Mouse (Mus musculus) layer of hippocampus, postnatal 14 days (tissue): Measurements from ENCODE around the gene Ssx2ip. TPM values are rescaled to one million over a fixed set of nuclear protein-coding genes. Genes with fewer than 3 reads are reported as not detected.
"Not testable (repeated sequence)": the region's sequence is repeated elsewhere in the genome, so short reads cannot be mapped to it uniquely, and the experiment has no call there.

Experiments used
- DNase-seq, 2 experiments: peaks; one replicate each; pipeline ENCODE4 v3.0.0; 2021 to 2022; ENCODE audit warnings: low spot score in 2 of 2, mixed read lengths in 1 of 2
- total RNA-seq, 2 experiments: library from RNA; stranded (reverse); gene quantifications; 2 replicates each; pipeline ENCODE4 v1.2.3; 2021

The Ssx2ip gene
- total RNA-seq, 2 experiments from 2014 or later, result 151 to 155 TPM

DNA sequence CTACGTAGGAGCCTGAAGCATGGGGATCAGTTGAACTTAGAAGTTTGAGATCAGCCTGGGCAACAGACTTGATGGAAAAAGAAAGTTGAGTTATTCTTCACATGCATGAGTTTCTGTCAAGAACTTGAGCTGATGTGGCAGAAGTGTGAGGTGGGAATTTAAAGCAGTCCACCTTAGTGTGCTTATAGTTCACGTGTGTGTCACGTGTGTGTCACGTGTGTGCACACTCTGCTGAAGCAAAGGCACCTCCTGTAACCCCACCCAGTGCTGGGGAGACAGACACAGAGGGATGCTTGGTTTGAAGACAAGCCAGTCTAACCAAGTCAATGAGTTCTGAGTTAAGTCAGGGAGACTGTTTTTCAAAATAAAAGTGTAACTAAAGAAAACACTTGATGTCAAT is 6.6 kb upstream of the Ssx2ip start:
- no peak for DNase-seq

DNA sequence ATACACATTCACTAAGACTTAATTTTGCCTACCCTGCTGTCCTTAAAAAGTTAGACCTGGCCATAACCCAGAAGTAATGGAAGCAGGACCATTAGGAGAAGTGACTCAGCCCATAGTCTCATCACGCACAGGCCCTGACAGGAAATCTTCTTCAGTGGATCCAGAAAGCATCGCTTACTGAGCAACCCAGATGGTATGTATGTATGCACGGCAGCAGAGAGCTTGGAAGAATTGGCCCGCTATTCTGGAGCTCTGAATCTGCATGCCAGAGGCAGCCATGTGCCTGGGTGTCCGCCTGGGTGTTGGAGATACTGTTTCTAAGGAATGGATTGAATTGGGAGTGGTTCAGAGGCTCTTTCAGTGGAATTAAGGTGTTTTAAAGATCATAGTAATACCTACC is 5.2 kb upstream of the Ssx2ip start:
- no peak for DNase-seq

DNA sequence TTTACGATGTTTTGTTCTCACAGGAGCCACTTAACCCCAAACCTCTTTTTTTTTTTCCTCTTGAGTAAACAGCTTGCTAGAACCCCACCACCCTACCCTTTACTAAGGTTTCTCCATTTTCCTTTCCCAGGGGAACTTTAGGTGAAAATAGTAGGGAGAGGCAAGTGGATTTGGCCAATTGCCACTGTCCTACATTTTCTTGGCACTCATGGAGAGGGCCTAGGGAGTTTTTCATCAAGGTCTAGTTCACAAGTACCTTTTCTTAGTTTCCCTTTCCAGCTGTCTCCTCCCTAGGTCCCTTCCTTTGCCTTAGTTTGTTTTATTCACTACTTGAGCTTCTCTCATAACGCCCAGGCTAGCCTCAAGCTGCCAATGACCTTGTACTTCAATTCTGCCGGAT is 672 bp upstream of the Ssx2ip start:
- DNase-seq, result no peak

DNA sequence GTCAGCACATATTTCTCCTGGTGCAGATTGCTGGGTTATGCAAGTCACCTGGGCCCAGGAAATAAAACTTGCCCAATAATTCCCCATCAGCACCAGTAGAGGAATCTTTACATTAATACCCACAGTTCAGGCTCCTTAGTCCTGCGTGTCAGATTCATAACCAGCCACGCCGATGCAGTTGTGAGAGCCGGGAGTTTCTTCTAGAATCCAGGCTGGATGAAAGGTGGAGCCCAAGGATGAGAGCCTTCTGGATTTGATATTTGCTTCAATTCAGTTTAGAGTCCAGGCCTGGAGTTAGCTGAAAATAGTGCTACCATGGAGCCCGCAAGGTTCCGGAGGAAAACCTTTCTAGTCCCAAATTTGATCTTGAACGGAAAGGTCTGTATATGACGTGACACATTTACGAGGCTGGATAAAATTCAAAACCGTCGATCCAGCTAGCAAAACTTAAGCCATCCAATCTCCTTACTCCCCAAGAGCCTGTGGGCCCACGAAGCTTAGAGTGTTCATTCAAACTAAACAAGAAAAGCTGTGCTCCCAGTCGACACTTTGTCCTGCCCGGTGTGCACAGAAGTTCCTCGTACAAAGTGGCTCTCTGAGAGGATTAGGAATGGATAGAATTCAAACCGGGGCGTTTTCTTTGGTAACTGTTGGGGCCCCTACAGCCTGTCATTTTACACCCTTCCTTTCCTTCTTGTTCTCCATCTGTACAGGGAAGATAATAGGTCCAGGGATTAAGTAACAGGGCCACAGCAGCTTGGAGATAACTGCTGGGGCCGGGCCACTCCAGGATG is 968 bp downstream of the Ssx2ip start:
- DNase-seq, result no peak

DNA sequence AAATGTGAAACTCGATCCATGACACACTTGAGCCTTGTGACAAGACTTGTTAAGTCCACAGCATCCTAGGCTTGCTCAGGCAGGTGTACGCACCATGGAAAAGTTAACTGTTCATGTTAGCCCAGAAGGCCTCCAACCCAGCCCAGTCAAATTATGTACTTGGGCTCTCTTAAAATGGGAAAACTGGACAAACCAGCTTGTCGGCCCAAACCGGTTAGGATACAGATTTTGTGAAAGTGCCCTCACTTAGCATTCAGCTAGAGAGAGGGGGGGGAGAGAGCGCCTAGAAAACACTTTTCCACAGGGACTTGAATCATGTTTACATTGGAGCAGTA is 1.5 kb downstream of the Ssx2ip start:
- no peak for DNase-seq

DNA sequence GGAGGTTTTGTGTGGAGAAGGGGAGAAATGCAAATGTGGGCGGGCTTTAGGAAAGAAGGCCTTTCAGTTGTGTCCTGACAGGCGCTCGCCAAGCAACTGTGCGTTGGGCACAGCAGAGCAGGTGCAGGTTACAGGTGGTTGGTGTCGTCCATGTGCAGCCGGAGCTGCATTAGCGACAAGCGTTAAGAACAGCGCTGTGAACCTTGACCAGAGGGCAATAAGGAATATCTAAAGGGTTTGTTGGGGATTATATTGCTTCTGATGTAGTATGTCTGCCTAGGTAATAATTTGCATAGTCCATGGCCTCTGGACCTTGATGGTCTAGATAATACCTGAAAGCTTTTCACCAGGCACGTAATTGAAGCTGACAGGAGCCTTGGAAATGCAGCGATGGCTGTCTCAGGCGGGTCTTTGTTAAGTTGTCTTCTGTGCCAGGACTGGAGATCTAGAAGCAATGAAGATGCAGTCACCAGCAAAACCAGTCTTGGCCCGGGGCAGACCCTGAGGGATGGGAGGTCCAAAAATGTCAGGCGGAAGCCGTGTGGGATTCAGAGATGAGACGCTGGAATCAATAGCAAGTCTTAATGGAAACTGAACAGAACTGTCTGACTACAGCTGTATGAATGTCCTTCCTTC is 2.8 kb downstream of the Ssx2ip start:
- no peak for DNase-seq

DNA sequence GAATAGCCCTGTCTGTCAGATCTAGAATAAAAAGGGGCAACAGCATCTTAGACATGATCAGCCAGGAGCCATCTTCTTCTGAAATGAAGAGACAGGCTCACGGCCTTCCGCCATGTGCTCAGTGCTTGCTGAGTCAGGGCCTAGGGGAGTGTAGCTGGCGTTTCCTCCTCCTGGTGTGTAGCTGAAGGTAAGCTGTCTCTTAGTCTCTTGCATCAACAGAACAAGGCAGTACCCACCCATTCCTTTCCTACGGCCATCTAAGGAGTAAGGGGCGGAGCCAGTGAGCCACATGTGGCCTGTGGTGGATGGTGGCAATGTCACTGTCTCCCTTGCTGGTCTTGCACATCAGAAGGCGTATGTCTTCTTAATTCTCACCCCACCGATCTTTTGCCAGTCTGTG is 5.7 kb downstream of the Ssx2ip start:
- DNase-seq, result no peak

DNA sequence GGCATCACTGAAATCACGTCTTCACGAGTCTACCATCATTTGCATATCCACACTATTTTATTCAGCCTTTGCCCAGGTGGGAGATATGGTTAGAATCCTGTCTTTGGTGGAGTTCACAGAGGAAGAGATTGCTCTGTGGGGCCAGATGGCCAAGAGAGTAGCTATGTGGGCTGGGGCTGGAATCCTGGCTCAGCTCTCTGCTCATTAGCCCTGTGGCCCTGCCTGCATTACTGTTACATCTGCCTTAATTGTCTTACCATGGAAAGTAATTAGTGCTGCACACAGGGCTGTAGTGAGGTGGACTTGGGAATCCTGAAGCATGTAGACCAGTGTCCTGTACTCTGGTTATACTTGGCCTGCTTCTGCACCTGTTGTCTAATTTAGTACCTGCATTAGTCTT is 7.6 kb downstream of the Ssx2ip start:
- no peak for DNase-seq

DNA sequence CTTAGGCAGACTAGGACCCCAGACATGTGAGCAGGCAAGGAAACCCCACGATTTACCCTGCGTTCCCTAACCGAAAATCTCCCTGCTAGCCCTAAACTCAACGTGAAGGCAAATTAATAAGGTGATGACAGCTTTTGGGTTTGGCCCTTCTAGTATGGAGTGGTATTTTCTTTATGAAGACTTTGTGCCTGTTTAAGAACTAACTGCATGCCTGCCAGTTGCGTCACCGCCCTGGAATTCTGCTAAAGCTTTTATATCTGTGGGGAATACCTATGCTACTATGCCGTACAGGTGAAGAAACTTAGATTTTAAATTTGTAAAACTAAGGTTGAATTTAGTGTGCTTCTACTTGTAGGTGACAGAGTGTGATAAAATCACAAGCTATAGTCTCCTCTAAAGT is 8.0 kb downstream of the Ssx2ip start:
- no peak for DNase-seq

DNA sequence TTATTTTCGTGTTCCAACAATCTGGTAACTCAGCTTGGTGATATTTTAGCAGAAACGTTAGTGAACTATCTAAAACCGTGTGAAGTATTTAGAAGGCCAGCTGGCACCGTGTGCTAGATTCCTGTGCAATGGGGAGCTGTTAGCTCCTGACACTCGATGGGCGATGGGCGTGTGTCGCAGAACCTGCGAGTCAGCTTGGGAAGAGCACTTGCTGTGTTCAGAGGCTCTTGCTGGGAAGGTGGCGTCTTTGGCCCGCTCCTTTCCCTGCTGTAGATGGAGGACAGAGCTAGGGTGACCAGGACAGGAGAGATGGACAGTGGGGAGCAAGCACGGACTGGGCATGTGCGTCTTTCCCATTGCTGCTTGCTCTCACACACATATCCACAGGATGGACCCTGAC is 8.6 kb downstream of the Ssx2ip start:
- peak in 1 of 2 experiments; percentile 49 for DNase-seq

DNA sequence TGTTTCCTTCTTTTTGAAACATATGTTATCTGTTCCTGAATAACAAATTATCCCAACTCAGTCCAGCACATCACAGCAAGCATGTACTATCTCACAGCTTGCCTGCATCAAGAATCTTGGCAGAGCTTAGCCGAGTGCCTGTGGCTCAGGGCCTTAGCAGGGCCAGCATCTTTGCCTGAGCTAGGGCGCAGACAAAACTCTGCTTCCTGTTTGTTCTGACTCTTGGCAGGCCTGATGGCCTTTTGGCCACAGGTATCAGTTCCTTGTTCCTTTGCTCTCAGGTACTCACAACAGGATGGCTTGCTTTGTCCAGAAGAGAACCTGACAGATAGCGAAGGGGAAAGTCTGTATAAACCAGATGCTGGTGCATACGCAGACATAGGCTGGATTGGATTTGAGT is 9.6 kb downstream of the Ssx2ip start:
- DNase-seq, result no peak

DNA sequence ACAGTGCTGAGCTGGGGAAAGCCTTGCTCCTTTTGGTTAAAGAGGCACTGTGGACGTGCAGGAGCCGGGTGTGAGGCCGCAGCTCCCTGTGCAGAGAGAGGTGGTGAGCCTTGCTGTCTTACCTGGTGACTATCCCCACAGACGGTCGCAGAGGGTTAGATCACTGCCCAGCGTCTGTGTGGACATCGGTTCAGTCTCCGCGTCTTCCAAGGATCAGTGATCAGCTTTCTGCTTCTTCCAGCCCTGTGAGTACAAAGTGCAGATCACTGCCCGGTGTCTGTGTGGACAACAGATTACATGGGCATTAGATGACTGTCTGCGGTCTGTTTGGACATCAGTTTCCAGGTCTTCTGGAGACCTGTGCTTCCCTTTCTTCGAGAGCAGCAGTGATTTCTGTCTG is 10.1 kb downstream of the Ssx2ip start:
- no peak for DNase-seq

DNA sequence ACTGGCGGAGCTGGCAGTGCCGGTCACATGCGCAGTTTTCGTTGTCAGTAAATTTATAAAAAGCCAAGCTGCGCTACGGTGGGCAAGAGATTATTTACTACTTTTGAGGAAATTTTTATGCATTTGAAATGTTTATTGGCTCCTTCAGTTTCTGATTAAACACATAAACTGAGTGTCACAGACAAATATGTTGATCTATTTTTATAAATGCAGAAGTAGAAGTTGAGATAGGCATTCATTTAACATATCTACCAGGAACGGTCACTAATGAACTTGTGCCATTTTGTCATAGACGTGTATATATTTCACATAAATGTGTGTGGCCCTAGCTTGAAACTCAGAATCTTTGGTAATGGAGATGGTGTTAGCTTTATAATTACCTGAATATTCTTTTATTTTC is 13.4 kb downstream of the Ssx2ip start:
- no peak for DNase-seq

DNA sequence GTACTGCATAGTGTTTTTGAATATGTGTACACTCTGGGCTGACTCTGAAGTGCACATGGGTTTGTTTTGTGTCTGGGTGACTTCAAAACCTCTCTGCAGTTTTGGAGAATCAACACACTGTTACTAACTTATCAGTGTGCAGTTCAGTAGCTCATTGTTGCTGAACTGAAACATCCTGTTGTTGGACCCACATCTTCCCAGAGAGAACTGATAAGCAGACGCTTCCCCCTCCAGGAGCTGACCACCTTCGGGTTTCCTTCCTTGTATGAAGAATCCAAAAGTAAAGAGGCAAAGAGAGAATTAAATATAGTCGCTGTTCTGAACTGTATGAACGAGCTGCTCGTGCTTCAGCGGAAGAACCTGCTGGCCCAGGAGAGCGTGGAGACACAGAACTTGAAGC is 14.5 kb downstream of the Ssx2ip start:
- no peak for DNase-seq

DNA sequence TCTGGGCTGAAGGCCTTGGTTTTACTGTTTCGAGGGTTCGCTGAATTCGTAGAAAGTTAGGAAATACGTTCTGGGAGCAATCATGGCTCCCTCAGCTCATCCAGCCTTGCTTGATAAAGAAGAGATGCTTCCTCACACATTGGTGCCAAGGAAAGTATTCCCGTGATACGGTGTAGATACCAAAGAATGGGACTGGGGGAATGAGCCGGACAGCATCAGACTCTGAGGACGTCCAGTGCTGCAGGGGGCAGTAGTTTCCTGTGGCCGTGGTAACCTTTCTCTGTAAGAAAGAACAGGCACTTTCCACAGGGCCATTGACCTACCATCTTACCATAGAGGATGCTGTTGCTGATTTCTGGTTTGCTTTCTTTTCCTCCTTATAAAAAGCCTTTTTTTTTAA is 15.1 kb downstream of the Ssx2ip start:
- DNase-seq, result no peak

DNA sequence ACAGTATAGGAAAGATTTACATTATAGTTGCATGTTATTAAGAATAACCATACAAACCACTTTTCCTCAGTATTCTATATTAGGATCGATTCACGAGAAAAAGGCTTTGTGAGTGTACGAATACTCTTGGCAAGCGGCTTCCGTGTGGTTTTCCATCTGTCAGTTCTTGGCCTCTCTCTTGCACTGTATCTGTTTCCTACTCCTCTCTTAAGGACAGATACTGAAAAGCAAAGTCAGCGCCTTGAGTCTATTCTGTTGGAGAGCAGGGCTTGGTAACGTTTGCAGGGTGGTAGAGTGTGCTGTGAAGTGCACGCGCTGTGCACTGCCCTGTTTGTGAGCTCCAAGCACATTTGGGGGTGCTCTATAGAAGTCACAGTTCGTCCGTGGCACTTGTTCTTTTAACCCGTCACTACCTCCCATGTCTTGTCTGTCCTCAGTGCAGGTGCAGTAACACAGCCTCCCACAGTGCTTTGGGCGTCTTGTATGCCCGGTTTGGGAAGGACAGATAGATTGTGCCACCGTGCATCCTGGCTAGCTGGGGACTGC is 15.6 kb downstream of the Ssx2ip start:
- DNase-seq, result no peak

DNA sequence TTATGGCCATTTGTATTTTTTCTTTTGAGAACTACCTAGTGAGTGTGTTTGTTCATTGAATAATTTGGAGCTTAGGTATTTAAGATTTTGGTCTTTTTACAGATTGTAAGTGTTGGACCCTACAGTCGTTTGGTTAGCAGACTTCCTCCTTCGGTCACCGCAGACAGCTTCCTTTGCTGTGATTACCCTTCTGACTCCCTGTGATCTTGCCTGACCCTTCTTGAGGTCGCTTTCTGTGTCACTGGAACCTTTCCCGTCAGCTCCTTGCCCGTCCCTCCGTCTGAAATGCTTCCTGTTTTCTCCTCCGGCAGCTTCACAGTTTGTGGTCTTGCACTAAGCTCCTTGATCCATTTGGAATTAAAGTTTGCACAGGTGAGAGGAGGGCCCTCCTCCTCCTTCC is 17.3 kb downstream of the Ssx2ip start:
- no peak for DNase-seq

DNA sequence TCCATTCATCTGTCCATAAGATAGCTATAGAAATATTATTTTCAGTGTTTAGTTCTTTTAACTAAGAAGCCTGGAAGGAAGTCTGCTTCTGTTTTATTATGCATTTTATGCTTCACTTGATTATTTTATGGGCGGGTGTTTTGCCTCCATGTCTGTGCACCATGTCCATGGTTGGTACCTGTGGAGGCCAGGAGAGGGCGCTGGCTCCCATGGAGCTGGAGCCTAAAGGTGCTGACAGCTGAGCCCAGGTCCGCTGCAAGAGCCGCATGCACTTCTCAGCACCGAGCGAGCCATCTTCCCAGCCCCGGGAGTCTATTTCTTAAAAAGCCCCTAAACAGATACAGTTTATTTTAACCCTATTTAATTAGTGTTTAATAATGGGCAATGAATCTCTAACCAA is 19.3 kb downstream of the Ssx2ip start:
- DNase-seq, result no peak

DNA sequence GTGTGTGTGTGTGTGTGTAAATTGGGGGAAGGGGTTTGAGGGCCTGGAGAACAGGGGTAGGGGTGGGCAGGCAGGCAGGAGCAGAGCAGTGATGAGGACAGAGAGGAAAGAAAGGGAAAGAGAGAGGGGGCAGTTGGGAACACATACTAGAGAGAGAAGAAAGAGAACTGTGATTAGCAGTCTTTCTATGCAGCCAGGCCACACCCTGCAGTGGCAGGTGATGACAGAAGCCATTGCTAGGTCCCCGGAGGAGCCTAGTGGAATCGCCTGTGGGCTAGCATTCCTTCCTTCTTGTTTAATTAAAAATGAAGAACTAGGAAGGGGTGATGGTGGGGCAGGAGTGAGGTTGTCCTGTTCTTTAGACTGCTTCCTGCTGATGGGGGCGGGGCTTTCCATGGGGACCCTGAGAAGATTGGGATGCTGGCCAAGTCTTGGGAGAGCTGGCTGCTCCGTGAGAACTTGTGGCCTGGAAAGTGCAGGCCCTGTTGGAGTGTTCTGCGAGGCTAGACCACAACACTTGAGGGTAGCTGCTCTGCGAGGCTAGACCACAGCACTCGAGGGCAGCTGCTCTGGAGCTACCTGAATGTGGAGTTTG is 20.0 kb downstream of the Ssx2ip start:
- DNase-seq, result no peak

DNA sequence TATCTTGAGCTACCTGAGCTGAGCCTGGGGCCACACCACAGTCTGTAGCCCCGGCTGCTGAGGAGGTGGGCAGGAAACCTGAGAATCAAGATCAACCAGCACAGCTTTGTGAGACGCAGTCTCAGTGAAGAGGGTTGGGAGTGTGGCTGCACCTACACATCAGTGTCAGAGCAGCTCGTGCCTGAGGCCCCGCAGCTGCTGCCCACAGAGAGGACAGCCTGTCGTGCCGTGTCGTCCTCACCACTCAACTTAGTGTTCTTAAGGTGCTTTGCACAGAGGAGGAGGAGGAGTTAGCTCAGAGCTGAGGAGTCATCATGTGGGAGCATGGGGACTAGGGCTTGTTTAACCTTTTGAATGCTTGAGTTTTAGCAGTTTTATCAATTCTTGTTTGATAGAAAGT is 21.5 kb downstream of the Ssx2ip start:
- DNase-seq, result no peak

DNA sequence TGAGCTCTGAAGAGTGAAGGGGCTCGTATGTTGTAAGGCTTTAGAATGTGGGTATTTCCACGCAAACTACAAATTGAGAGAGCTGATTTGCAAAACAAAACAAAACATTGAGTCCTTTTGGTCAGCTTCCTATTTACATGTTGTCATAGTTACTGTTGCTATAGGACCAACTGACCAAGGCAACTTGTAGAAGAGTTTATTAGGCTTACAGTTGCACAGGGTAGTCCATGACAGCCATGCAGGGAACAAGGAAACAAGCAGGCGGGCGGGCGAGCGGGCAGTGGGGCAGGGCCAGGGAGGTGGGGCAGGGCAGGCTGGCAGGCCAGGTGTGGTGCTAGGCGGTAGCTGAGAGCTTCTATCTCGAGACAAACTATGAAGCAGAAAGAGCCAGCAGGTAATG is 22.0 kb downstream of the Ssx2ip start:
- DNase-seq, result no peak

DNA sequence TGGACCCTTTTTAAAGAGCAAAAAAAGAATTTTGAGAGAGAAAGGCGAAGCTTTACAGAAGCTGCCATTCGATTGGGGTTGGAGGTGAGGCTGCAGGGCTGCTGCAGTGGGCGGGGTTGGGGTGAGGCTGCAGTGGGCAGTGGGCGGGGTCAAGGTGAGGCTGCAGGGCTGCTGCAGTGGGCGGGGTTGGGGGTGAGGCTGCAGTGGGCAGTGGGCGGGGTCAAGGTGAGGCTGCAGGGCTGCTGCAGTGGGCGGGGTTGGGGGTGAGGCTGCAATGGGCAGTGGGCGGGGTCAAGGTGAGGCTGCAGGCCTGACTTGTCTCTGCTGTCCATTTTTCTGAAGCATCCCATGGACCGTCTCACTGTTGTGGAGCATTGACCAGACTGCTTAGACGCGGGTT is 28.6 kb downstream of the Ssx2ip start:
- not testable (repeated sequence) for DNase-seq
